Mouse (Mus musculus) right cerebral cortex, postnatal 14 days (tissue): ENCODE data around the gene Eif3i.
"Not testable (repeated sequence)": the region's sequence is repeated elsewhere in the genome, so short reads cannot be mapped to it uniquely, and the experiment has no call there.

Source experiments
- DNase-seq: peaks from one replicate; pipeline ENCODE4 v3.0.0; 2022

Gene Eif3i

GRCm38 (mm10) chr4:129573093-129573370 is 27.4 kb downstream of the Eif3i start:
- DNase-seq: no peak

DNA sequence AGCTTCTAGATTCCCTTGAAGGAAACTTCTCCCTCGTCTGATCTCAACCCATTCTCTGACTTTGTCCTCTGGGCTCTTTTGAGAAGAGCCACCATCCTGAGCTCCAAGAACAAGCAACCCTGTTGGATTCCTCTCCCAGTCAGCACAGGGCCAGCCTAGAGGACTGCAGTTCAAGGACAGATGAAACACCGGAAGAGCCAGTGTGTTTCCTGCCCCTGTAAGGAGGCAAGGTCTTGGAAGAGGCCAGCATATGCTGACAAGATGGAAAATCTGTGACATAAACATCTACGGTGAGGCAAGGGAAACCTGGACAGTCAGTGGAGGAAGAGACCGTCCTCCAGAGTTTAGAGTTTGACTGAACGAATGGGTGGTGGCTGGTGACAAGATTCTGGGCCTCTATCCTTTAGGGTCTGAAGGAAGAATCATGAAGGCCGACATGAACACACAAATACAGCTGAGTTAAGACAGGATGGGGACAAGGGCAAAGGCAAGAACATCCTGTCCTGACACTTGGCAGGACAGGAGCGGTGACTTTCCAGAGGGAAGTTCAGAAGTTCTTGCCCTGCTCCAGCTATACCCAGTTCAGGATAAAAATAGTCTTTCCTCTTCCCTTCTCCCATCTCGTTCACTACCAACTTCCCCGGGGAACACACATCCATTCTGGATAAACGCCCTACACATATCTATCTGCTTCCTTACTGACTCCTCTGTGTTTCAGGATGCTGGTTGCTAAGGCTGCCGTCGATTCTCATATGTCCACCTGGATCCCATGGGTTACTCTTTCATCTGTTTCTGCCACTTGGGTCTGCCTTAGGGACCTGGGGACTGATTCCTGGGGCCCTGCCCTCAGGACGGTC is 28.0 kb downstream of the Eif3i start:
- no peak for DNase-seq

DNA sequence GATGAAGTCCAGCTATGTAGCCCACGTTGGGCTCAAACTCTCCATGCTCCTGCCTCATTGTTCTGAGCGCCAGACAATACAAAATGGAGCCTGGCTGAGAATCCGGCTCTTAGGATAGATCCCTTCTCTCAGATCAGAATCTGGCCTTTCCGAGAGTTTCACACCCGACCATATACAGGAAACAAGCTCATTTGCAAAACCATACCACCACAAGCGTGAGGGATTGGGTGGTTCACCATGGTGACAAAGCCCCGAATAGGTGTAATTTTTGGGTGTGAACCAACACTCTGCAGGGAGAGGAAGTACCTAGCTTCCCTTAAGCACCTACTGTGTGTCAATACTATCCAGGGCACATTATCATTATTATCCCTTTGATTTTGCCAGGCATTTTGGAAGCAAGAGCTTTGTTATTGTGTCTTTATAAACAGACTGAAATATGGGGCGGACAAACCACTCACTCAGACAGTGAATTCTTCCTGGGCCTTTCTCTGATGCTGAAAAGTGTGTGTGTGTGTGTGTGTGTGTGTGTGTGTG is 28.8 kb downstream of the Eif3i start:
- no peak for DNase-seq

- no peak for DNase-seq
These were observed 30.4 kb downstream of the Eif3i start for GRCm38 (mm10) chr4:129570028-129570427.

GRCm38 (mm10) chr4:129568366-129568765 is 32.1 kb downstream of the Eif3i start:
- DNase-seq: no peak

DNA sequence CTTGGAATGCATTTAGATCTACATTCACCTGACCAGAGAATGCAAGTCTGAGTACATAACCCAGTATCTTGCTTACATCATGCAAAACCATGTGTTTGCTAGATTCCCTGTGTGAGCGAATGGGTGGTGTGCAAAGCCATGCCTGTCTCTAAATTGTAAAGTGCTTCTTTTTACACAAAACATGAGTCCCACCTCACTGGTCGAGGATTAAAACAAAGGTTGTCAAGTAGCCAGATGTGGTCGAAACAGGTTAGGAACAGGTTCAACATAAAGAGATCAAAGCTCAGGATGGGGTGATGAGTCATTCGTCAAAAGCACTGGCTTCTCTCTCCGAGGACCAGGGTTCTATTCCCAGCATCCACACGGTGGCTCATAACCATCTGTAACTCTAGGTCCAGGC is 35.3 kb downstream of the Eif3i start:
- DNase-seq: no peak

GRCm38 (mm10) chr4:129563718-129564117 is 36.7 kb downstream of the Eif3i start:
- no peak for DNase-seq

DNA sequence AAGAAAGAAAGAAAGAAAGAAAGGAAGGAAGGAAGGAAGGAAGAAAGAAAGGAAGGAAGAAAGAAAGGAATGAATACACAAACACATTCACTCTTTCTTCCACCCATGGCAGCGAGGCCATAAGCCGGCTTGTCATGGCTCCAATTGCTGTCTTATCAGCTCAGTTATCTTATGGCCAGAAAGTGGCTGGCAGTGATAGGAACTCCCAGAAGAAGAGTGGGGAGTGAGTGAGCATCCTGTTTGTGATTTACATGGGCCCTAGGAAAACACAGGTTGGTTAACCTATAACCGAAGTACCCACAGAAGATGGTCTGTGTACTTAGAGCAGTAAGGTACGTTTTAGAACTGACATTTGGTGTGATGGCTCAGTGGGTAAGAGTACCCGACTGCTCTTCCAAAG is 39.3 kb downstream of the Eif3i start:
- DNase-seq: no peak

- no peak for DNase-seq
These were observed 42.0 kb downstream of the Eif3i start for GRCm38 (mm10) chr4:129558321-129558955.

- DNase-seq: no peak
These were observed 43.1 kb downstream of the Eif3i start for GRCm38 (mm10) chr4:129557256-129557808.

DNA sequence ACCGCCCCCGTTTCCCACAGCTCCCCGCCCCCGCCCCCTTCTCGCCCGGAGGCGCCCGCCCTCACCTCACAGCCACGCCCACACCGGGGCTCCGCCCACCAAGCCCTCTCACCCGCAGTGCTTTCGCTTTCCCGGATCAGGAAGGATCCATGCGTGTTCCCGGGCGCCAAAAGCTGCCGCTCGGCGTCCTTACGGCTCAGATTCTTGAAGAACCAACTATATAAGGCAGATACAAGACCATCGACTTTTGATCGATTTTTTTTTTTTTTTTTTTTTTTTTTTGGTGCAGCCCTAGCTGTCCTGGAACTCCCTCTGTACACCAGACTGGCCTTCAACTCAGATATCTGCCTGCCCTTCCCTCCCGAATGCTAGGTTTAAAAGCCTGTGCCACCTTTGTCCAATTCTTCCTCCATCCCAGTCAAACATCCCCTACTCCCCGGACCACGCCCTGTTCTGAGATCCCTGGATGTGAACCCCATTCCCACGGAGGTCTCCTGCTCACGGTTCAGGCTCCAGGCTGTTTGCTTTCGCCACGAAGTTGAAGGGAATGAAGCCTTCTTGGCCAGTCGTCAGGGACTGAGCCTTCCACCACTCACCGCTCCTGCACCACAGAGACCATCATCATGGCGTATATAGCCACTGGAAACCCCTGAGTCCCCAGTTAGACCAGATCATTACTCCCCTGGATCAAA is 43.8 kb downstream of the Eif3i start:
- DNase-seq: peak; percentile 81

- DNase-seq: no peak
These were observed 44.5 kb downstream of the Eif3i start for GRCm38 (mm10) chr4:129555862-129556531.

GRCm38 (mm10) chr4:129555421-129555861 is 45.0 kb downstream of the Eif3i start:
- peak; percentile 55 for DNase-seq

- not testable (repeated sequence) for DNase-seq
These were observed 45.9 kb downstream of the Eif3i start for GRCm38 (mm10) chr4:129554512-129554911.

DNA sequence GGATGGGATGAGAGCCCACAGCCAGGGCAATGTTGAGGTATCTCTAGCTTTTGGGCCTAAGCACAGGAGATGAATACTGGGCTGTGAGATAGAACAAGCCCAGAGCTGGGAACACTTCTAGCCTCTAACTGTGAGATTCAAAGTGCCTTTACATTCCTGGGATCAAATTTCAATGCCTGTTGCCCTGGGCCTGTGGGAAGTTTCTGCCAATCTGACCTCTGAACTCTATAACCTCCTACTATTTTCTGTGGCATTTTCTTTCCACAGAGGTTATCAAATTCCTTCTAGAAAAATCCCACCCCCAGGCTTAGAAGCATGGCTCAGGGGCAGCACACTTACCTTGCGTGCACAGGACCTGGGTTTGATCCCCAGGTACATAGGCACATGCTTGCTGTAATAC is 50.2 kb downstream of the Eif3i start:
- DNase-seq: no peak

DNA sequence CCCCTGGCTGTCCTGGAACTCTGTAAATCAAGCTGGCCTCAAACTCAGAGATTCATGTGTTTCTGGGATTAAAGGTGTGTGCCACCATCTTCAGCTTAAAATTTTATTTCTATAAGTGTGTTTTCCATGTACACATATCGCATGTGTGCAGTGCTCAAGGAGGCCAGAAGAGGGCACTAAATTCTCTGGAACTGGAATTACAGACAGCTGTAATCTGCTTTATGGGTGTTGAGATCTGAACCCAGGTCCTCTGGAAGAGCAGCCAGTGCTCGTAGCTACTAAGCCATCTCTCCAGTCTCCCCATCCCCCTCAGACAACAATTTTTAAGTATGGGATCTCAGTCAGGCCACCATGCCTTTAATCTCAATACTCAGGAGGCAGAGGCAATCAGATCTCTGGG is 51.1 kb downstream of the Eif3i start:
- DNase-seq: peak; percentile 18

DNA sequence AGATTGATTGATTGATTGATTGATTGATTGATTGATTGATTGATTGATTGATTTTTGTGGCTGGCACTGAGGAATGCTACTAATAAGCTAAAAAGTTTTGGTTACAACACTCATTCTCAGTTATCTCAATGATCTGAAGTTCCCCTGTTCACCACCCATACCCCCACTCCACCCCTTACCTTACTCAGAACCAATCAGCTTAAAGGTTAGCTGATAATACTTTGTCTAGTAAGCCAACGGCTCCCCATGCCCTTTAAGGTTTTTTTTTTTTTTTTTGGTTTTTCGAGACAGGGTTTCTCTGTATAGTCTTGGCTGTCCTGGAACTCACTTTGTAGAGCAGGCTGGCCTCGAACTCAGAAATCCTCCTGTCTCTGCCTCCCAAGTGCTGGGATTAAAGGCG is 52.8 kb downstream of the Eif3i start:
- not testable (repeated sequence) for DNase-seq

DNA sequence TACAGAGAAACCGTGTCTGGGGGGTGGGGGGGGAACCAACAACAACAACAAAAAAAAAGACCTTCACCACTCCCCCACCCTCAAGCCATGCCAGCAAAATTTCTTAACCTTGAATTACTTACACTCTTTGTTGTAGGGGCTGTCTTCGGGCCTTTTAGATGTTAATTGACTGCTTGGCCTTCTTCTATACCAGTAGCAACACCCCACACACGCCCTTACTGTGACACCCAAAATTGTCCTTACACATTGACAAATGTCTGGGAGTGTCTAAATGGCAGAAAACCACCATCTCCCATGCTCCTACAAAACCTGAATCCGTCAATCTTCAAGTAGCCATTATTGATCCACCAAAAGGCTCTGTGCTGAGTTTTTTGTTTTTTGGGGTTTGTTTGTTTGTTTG is 56.3 kb downstream of the Eif3i start:
- no peak for DNase-seq

GRCm38 (mm10) chr4:129542592-129543141 is 57.8 kb downstream of the Eif3i start, which contains the start of gene Hdac1:
Hdac1 (minus strand) TSS chr4:129542713.
- peak; percentile 97 for DNase-seq
